Mouse (Mus musculus) kidney, embryonic 16.5 days (tissue): ENCODE data around the gene Map3k4. TPM values are rescaled to one million over a fixed set of nuclear protein-coding genes. Genes with fewer than 3 reads are reported as not detected.
"Not testable (repeated sequence)": the region's sequence is repeated elsewhere in the genome, so short reads cannot be mapped to it uniquely, and the experiment has no call there.

ENCODE experiments used
- ATAC-seq: fragments of 200-750 bp; cut with Nextera tagmentation; 2 replicates; pipeline ENCODE4 v1.8.0; 2017; ENCODE audit warnings: moderate TSS enrichment; ENCODE audit not compliant: low FRiP score, low TSS enrichment
- H3K27ac ChIP-seq: fragments of 300-500 bp; sonication (generic); 2 replicates; pipeline ENCODE4 v1.5.1; 2014; ENCODE audit warnings: low read length
- H3K27me3 ChIP-seq: fragments of 300-500 bp; sonication (generic); 2 replicates; pipeline ENCODE4 v1.6.1; 2014; ENCODE audit warnings: low read length, control low read depth, mixed read lengths; ENCODE audit not compliant: insufficient read depth
- H3K36me3 ChIP-seq: fragments of 300-500 bp; sonication (generic); 2 replicates; pipeline ENCODE4 v1.6.1; 2014; ENCODE audit warnings: low read length, control low read depth, mixed read lengths; ENCODE audit not compliant: insufficient read depth
- H3K4me1 ChIP-seq: fragments of 300-500 bp; sonication (generic); 2 replicates; pipeline ENCODE4 v1.6.1; 2014; ENCODE audit warnings: low read length, control low read depth, mixed read lengths; ENCODE audit not compliant: insufficient read depth
- H3K4me2 ChIP-seq: fragments of 300-500 bp; sonication (generic); replicated peaks from 2 replicates; pipeline ENCODE4 v1.6.1; 2014; ENCODE audit warnings: low read depth, low read length
- H3K4me3 ChIP-seq: fragments of 300-500 bp; sonication (generic); 2 replicates; pipeline ENCODE4 v1.5.1; 2014; ENCODE audit warnings: mild to moderate bottlenecking, low read length
- H3K9ac ChIP-seq: fragments of 300-500 bp; sonication (generic); replicated peaks from 2 replicates; pipeline ENCODE4 v1.6.1; 2014; ENCODE audit warnings: low read length
- H3K9me3 ChIP-seq: fragments of 300-500 bp; sonication (generic); 2 replicates; pipeline ENCODE4 v1.6.1; 2016; ENCODE audit warnings: low read length, control low read depth
- WGBS: fragments of 180-500 bp; shearing (Covaris S2); extraction: QIAGEN DNeasy Blood & Tissue Kit; methylation state at CpG from one replicate; pipeline ENCODE4 v1.1.7; 2014; 5-methylcytosine and 5-hydroxymethylcytosine counted together
- polyA plus RNA-seq: library from polyadenylated mRNA; unstranded; fragments of >200 nt; fragmentation: Nextera tagmentation; extraction: Ambion mirVana; gene quantifications from 2 replicates; pipeline ENCODE4 v1.2.1, GENCODE M21; 2015

The Map3k4 gene
- polyA plus RNA-seq, 1 experiment from 2014 or later, result 36.0 TPM

DNA sequence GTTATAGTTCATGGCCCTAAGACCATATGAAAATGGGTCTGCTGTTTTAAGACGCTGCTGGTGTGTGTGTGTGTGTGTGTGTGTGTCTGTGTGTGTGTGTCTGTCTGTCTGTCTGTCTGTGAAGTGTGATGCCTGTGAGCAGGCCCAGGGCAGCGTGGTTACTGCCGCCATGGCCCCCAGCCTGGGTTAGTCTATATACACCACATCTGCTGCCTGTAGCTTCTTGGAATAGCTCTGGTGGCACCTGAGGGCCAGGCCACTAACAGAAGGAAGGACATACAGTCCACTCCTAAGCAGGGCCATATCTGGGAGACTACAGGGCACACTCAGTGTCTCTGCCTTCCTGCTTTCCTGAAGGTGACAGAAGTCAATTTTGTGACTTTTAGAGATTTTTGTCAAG, 77.9 kb downstream of the Map3k4 start:
- Histone ChIP-seq H3K4me2 (no peak overlapping the region), H3K27ac (no peak overlapping the region), H3K4me1 (no peaks in the 10 kb centered on the region), H3K27me3 (no peaks in the 10 kb centered on the region), H3K9me3 (no peaks in the 10 kb centered on the region), H3K4me3 (no peak overlapping the region), H3K36me3 (peaks cover 61% of the 10 kb centered on the region), H3K9ac (no peak overlapping the region)
- ATAC-seq, result no peak
- WGBS, result 88% methylated on average over 3 of the region's 3 CpGs

DNA sequence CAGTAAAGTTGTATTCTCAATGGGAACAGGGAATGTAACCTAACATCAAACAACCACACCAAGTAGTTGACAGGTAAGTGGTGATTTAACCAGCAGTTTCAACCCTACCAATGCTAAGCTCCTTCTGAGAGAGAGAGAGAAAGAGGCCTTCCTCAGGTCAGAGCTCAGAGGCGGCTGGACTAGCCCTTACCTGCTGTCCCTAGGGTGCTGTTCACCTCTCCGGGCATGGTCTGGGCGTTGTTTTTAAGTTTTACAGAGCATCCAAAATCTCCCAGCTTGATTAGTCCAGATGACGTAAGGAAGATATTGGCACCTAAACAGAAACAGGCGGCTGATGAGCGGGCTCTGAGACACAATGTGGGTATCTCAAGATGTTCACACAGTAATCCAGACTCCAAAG, 85.9 kb downstream of the Map3k4 start:
- WGBS, result 93% methylated on average over 6 of the region's 6 CpGs
- no peaks in the 10 kb centered on the region for H3K9me3 ChIP-seq
- no peak overlapping the region for H3K4me2 ChIP-seq
- no peak overlapping the region for H3K9ac ChIP-seq
- H3K36me3 ChIP-seq, result peaks cover 81% of the 10 kb centered on the region
- H3K27me3 ChIP-seq, result no peaks in the 10 kb centered on the region
- H3K4me3 ChIP-seq, result no peak overlapping the region
- no peak for ATAC-seq
- no peak overlapping the region for H3K27ac ChIP-seq
- no peaks in the 10 kb centered on the region for H3K4me1 ChIP-seq

DNA sequence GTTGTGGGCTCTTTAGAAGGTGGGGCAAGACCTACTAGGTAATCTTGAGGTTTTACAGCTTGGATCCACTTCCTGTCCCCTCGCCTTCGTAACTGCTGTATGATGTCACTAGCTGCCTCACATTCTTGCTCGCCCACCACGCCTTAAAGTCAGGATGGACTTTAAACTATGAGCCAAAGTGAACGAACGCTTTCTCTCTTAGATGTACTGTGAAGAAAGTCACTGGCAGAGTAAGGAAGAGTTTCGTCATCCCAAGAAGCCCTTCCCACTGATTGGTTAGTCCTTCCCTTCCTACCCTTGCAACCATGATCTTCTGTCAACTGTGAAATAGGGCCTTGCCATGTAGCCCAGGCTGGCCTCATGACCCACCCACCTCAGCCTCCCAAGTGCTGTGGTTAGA, 87.5 kb downstream of the Map3k4 start:
- ATAC-seq, result no peak
- H3K36me3 ChIP-seq, result peaks cover 79% of the 10 kb centered on the region

DNA sequence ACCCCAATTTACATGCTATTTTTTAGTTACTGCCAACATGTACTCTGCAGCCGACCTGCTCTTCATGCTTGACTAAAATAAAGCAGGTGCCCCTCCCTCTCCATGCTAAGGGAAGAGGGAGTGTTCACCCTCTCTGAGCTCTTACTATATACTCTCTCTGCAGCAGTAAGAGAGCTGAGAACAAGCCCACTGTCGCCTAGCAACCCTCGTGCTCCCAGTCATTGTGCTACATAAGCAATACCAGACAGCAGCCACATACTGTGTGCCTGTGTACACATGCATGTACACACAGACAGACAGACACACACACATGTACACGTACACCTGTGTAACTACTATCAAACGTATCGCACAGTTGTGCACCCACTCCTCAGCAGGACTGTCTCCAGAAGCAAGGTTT, 88.4 kb downstream of the Map3k4 start:
- H3K4me1 ChIP-seq, result no peaks in the 10 kb centered on the region
- ATAC-seq, result no peak
- H3K36me3 ChIP-seq, result peaks cover 72% of the 10 kb centered on the region

More for the DNA sequence above, 87.5 kb downstream of the Map3k4 start:
- WGBS, result 86% methylated on average over 7 of the region's 7 CpGs
- Histone ChIP-seq H3K9me3 (no peaks in the 10 kb centered on the region), H3K9ac (no peak overlapping the region), H3K4me3 (no peak overlapping the region), H3K27me3 (no peaks in the 10 kb centered on the region), H3K27ac (no peak overlapping the region), H3K4me1 (no peaks in the 10 kb centered on the region), H3K4me2 (no peak overlapping the region)

DNA sequence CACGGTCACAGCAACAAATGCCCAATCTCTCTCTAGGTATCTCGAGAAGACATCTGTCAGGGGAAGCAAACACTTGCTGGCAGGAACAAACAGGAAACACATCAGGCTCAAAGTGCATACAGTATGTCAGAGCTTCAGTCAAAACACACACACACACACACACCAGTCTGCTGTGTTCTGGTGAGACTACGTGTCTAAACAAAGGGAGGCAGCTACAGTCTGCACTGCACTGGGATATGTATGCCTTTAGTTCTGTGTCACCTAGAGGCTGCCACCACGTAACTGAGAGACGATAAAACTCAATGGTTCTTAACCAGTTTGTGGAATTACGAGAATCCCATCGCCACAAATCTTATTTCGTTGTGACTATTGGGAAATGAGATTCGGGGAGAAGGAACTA, 88.8 kb downstream of the Map3k4 start:
- ATAC-seq, result no peak
- 93% methylated on average over 9 of the region's 9 CpGs for WGBS
- Histone ChIP-seq H3K9ac (no peak overlapping the region), H3K27ac (no peak overlapping the region), H3K4me2 (no peak overlapping the region), H3K4me1 (no peaks in the 10 kb centered on the region), H3K9me3 (no peaks in the 10 kb centered on the region), H3K36me3 (peaks cover 67% of the 10 kb centered on the region), H3K27me3 (no peaks in the 10 kb centered on the region), H3K4me3 (no peak overlapping the region)

More for the DNA sequence above, 88.4 kb downstream of the Map3k4 start:
- Histone ChIP-seq H3K4me2 (no peak overlapping the region), H3K4me3 (no peak overlapping the region), H3K9me3 (no peaks in the 10 kb centered on the region), H3K27ac (no peak overlapping the region), H3K9ac (no peak overlapping the region), H3K27me3 (no peaks in the 10 kb centered on the region)
- WGBS, result 87% methylated on average over 6 of the region's 6 CpGs

DNA sequence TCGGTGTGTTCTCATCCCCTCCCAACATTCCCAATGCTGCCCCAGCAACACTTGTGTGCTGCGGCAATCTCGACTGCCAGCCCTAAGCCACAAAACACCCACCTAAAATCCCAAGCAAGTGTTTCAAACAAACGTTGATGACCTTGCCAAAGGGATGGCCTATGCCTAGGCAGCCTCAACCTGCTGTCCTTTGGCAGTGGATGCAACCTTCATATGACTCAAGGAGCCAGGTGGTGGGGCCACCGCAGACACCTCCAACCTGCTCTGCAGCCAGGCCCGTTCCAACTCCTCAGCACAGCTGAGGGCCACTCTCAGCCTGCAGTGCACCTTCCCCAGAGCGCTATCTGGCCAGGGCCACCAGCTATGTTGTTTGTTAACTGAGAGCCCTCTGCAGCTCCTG, 90.1 kb downstream of the Map3k4 start:
- no peak for ATAC-seq
- Histone ChIP-seq H3K9ac (no peak overlapping the region), H3K27ac (no peak overlapping the region), H3K9me3 (no peaks in the 10 kb centered on the region), H3K27me3 (no peaks in the 10 kb centered on the region), H3K4me1 (no peaks in the 10 kb centered on the region; the same call in 1 of the 2 replicates), H3K4me2 (no peak overlapping the region), H3K4me3 (no peak overlapping the region), H3K36me3 (peaks cover 58% of the 10 kb centered on the region)
- WGBS, result 91% methylated on average over 7 of the region's 7 CpGs

DNA sequence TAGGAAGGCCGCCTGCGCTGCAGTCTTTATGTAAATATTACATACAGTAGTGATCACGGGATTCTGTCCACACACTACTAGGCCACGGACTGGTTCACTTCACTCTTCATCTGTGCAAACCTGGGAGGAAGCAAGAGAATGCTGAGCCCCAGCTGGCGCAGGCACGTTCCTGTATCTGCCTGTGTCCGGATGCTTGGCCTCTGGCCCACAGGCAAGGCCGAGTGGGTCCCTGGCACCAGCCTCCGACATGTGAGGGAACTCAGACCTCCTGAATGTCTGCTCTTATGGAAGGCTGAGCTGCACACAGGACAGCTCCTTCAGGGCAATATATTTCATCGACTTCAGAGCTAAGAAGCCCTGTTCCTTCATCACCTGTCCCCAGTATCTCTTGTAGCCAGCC, 90.6 kb downstream of the Map3k4 start:
- H3K4me2 ChIP-seq, result no peak overlapping the region
- peaks cover 53% of the 10 kb centered on the region for H3K36me3 ChIP-seq
- 85% methylated on average over 10 of the region's 10 CpGs for WGBS
- H3K9me3 ChIP-seq, result no peaks in the 10 kb centered on the region
- no peak overlapping the region for H3K27ac ChIP-seq
- ATAC-seq, result no peak
- H3K27me3 ChIP-seq, result no peaks in the 10 kb centered on the region
- no peaks in the 10 kb centered on the region; the same call in 1 of the 2 replicates for H3K4me1 ChIP-seq
- H3K4me3 ChIP-seq, result no peak overlapping the region
- H3K9ac ChIP-seq, result no peak overlapping the region

DNA sequence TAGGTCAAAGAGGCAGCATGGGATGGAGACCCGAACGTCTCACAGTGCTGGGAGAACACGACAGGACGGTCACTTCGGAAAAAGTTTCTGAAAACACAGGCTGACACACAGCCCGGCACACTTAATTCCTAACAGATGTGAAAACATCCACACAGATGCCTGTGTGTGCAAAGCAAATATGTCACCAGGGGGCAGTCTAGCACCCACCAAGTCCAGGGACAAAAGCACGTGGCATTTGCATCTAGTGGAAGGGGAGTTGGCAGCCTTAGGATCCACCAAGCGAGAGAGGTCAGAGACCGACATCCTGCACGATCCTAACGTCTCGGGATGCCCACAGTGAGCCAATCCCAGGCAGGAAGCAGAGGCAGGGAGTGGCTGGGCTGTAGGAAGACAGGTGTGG, 92.0 kb downstream of the Map3k4 start:
- Histone ChIP-seq H3K4me3 (no peak overlapping the region), H3K27ac (no peak overlapping the region), H3K4me1 (no peaks in the 10 kb centered on the region; the same call in 1 of the 2 replicates), H3K36me3 (peaks cover 47% of the 10 kb centered on the region), H3K4me2 (no peak overlapping the region), H3K27me3 (no peaks in the 10 kb centered on the region), H3K9ac (no peak overlapping the region), H3K9me3 (no peaks in the 10 kb centered on the region)
- ATAC-seq, result peak; percentile 12; the same call in 1 of the 2 replicates
- 46% methylated on average over 12 of the region's 12 CpGs for WGBS

DNA sequence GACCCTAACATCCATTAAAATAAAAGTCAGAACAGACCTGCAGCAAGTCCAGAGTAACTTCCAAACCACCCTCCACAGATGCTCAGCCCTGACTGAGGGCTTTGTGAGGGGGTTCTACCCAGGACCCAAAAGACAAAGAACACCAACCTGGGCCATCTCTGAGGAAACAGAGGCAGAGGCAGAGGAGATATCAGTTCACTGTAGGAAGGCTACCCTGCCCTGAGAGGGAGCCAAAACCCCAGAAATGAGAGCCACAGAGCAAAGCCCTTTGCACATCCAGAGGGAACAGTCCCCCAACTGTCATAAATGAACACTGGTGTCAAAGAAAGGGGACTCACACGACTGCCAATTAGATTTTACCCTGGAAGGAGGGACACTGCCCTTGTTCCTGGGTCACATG, 93.4 kb downstream of the Map3k4 start:
- Histone ChIP-seq H3K4me3 (no peak overlapping the region), H3K27me3 (no peaks in the 10 kb centered on the region), H3K4me1 (no peaks in the 10 kb centered on the region; the same call in 1 of the 2 replicates), H3K36me3 (peaks cover 44% of the 10 kb centered on the region), H3K27ac (no peak overlapping the region), H3K9me3 (no peaks in the 10 kb centered on the region), H3K4me2 (no peak overlapping the region), H3K9ac (no peak overlapping the region)
- no peak for ATAC-seq
- WGBS, result 78% methylated on average over 1 of the region's 1 CpGs

DNA sequence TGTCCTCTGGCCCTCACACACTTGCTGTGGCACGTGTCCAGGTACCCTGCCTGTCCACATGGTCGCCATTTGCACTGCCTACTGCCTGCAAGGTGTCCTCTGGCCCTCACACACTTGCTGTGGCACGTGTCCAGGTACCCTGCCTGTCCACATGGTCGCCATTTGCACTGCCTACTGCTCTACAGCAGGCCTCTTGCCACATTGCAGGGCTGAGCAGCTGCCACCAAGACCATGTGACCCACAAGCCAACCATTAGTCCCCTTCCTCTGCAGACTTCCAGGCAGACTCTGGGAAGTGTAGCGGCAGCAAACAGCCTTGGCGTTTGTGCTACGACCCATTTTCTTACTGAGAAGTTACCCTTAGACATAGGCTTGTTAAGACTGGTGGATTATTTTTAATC, 94.0 kb downstream of the Map3k4 start:
- H3K9ac ChIP-seq, H3K4me1 ChIP-seq, H3K9me3 ChIP-seq, H3K27me3 ChIP-seq, H3K27ac ChIP-seq, H3K4me3 ChIP-seq, H3K4me2 ChIP-seq, ATAC-seq: not testable (repeated sequence)
- H3K36me3 ChIP-seq, result peaks cover 43% of the 10 kb centered on the region
- WGBS, result 86% methylated on average over 5 of the region's 7 CpGs
